Mouse (Mus musculus) skeletal muscle tissue, adult 2 months (tissue): ENCODE data around the gene Atad3a.

Experiments used
- DNase-seq: peaks from one replicate; pipeline ENCODE4 v3.0.0-alpha.2; 2012; ENCODE audit warnings: low read depth, low spot score

Gene Atad3a

DNA sequence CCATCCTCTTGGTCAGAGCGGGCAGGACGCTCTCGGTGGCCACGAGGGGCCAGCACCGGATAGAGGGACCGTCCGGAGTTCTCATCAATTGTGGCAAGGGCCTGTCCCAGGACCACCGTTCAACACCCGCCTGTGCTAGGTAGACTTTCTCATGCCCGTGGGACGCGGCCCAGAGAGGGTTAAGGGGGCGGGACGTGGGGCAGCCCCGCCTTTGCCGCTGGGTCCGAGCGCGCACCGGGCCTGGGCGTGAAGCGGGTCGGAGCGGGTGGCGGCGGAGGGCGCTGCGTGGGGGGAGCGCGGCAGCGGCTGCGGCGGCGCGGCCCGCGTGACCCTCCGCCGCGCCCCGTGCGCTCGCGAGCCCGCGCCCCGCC lies 66.8 kb downstream of the Atad3a start, which contains the start of gene Fndc10:
Fndc10 (plus strand) TSS at position 232 of the 371 bp plus-strand sequence.
- DNase-seq = no peak

DNA sequence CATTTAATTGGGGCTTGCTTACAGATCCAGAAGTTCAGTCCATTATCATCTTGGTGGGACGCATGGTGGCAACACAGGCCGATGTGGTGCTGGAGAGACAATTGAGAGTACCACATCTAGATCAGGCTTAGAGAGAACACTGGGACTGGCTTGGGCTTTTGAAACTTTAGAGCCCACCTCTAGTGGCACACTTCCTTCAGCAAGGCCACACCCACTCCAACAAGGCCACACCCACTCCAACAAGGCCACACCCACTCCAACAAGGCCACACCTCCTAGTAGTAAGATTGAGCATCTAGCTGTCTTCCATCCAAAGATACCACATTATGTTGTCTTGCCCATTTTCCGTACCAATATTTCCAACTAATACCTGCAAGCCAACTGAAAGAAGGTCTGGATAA lies 68.5 kb downstream of the Atad3a start:
- DNase-seq = no peak
